Mouse (Mus musculus) kidney, adult 2 months (tissue): Measurements from ENCODE around the gene Papolb. TPM values are rescaled to one million over a fixed set of nuclear protein-coding genes. Genes with fewer than 3 reads are reported as not detected.

ENCODE experiments used
- DNase-seq: peaks from one replicate; pipeline ENCODE4 v3.0.0; 2021
- H3K27ac ChIP-seq: fragments of 200-500 bp; 2 replicates; pipeline ENCODE4 v1.5.1; 2012; ENCODE audit warnings: low read depth, low read length, control low read depth, inconsistent platforms; ENCODE audit not compliant: insufficient read depth
- H3K27me3 ChIP-seq: fragments of 200-500 bp; replicated peaks from 2 replicates; pipeline ENCODE4 v1.6.1; 2012; ENCODE audit warnings: mild to moderate bottlenecking, moderate library complexity, low read length, inconsistent platforms; ENCODE audit not compliant: control insufficient read depth, insufficient read depth
- H3K36me3 ChIP-seq: fragments of 200-500 bp; 2 replicates; pipeline ENCODE4 v1.6.1; 2012; ENCODE audit warnings: mild to moderate bottlenecking, moderate library complexity, low read length, inconsistent platforms; ENCODE audit not compliant: control insufficient read depth, insufficient read depth
- H3K4me1 ChIP-seq: fragments of 200-500 bp; 2 replicates; pipeline ENCODE4 v1.6.1; 2011; ENCODE audit warnings: low read length; ENCODE audit not compliant: control insufficient read depth, insufficient read depth
- H3K4me3 ChIP-seq: fragments of 200-500 bp; 2 replicates; pipeline ENCODE4 v1.5.1; 2011; ENCODE audit warnings: mild to moderate bottlenecking, low read depth, low read length, control low read depth; ENCODE audit not compliant: insufficient read depth
- CTCF ChIP-seq: fragments of 200-500 bp; conservative IDR thresholded peaks from 2 replicates; pipeline ENCODE4 v1.5.1; 2011; ENCODE audit warnings: low read depth, mild to moderate bottlenecking, control low read depth, low read length, moderate library complexity, mixed read lengths; ENCODE audit not compliant: insufficient read depth, insufficient read length
- POLR2A ChIP-seq: fragments of 200-500 bp; IDR thresholded peaks from one replicate; pipeline ENCODE4 v1.6.1; 2011; ENCODE audit warnings: low read depth, low read length, control low read depth
- WGBS: fragments of 180-500 bp; shearing (Covaris S2); methylation state at CpG from one replicate; pipeline ENCODE4 v1.1.7; 2018; 5-methylcytosine and 5-hydroxymethylcytosine counted together
- polyA plus RNA-seq: library from polyadenylated mRNA; depleted of rRNA; stranded (reverse); fragments of >200 nt; gene quantifications from 2 replicates; pipeline ENCODE4 v1.2.3, GENCODE M21; 2012

Gene Papolb
- polyA plus RNA-seq, 1 experiment = not detected

GRCm38 (mm10) chr5:142512112-142512511 is 17.8 kb downstream of the Papolb start:
- DNase-seq = no peak
- TF ChIP-seq CTCF (no peak), POLR2A (no peak)
- Histone ChIP-seq H3K27ac (no peak overlapping the region), H3K36me3 (no peaks in the 10 kb centered on the region), H3K4me1 (no peaks in the 10 kb centered on the region), H3K4me3 (no peak overlapping the region), H3K27me3 (no peaks in the 10 kb centered on the region)
- WGBS = 79% methylated on average over 4 of the region's 4 CpGs

- Histone ChIP-seq H3K27ac (no peak overlapping the region), H3K4me3 (no peak overlapping the region), H3K4me1 (no peaks in the 10 kb centered on the region), H3K27me3 (no peaks in the 10 kb centered on the region), H3K36me3 (no peaks in the 10 kb centered on the region)
- 83% methylated on average over 7 of the region's 7 CpGs for WGBS
- TF ChIP-seq POLR2A (no peak), CTCF (no peak)
- no peak for DNase-seq
These were observed 19.8 kb downstream of the Papolb start for GRCm38 (mm10) chr5:142510061-142510414.

GRCm38 (mm10) chr5:142509141-142510060 is 20.5 kb downstream of the Papolb start:
- H3K4me1 ChIP-seq = no peaks in the 10 kb centered on the region
- no peaks in the 10 kb centered on the region for H3K36me3 ChIP-seq
- DNase-seq = no peak
- TF ChIP-seq POLR2A (no peak), CTCF (no peak)
- H3K4me3 ChIP-seq = no peak overlapping the region
- no peak overlapping the region for H3K27ac ChIP-seq
- H3K27me3 ChIP-seq = no peaks in the 10 kb centered on the region
- 29% methylated on average over 15 of the region's 15 CpGs for WGBS

- DNase-seq = no peak
- no peak overlapping the region for H3K27ac ChIP-seq
- peak; percentile 46 for TF ChIP-seq CTCF
- no peak for TF ChIP-seq POLR2A
- H3K36me3 ChIP-seq = no peaks in the 10 kb centered on the region
- H3K4me1 ChIP-seq = no peaks in the 10 kb centered on the region
- no peaks in the 10 kb centered on the region for H3K27me3 ChIP-seq
- no peak overlapping the region for H3K4me3 ChIP-seq
- 76% methylated on average over 3 of the region's 3 CpGs for WGBS
These were observed 24.0 kb downstream of the Papolb start for GRCm38 (mm10) chr5:142505695-142506423.

DNA sequence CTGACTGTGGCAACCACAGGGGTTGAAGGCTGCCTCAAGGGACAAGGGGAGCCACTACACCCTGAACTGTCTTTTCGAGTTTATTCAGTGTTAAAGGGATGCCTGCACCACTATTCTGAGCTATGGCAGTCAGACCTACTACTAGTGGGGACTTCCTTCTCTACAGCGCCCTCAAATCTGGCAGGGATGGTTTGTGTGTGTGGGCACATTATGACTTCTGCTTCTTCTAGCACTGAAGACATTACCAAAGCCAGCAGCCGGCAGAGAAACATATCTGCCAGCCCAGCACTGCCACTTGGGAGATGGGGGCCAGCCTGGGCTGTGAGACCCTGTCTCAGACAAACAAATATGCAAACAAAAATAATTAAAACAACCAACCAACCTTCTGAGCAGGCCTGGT is 25.7 kb downstream of the Papolb start:
- DNase-seq = no peak
- no peak overlapping the region for H3K27ac ChIP-seq
- no peaks in the 10 kb centered on the region for H3K4me1 ChIP-seq
- 88% methylated on average over 3 of the region's 3 CpGs for WGBS
- TF ChIP-seq CTCF (no peak), POLR2A (no peak)
- H3K27me3 ChIP-seq = no peaks in the 10 kb centered on the region
- H3K4me3 ChIP-seq = no peak overlapping the region
- no peaks in the 10 kb centered on the region for H3K36me3 ChIP-seq

DNA sequence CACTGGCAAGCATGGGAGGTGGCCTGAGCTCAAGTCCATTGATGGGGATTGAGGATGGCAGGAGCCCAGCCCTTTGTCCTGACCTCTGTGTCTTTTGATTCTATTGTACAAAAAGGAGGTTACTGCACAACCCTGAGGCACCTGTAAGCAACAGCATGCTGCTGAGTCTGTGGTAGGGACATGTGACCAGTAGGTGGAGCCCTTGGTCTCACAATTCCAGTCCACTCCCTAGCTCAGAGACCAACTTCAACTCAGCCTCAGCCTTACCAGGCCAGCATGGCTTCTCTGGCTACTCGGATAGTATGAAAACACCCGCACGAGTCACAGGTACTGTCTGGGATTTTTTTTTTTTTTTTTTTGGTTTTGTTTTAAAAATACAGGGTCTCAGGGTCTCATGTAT is 27.5 kb downstream of the Papolb start:
- no peaks in the 10 kb centered on the region for H3K27me3 ChIP-seq
- TF ChIP-seq CTCF = peak; percentile 92
- TF ChIP-seq POLR2A = no peak
- H3K36me3 ChIP-seq = no peaks in the 10 kb centered on the region
- DNase-seq = peak; percentile 87
- H3K4me3 ChIP-seq = no peak overlapping the region
- no peaks in the 10 kb centered on the region for H3K4me1 ChIP-seq
- 6% methylated on average over 3 of the region's 3 CpGs for WGBS
- no peak overlapping the region for H3K27ac ChIP-seq

DNA sequence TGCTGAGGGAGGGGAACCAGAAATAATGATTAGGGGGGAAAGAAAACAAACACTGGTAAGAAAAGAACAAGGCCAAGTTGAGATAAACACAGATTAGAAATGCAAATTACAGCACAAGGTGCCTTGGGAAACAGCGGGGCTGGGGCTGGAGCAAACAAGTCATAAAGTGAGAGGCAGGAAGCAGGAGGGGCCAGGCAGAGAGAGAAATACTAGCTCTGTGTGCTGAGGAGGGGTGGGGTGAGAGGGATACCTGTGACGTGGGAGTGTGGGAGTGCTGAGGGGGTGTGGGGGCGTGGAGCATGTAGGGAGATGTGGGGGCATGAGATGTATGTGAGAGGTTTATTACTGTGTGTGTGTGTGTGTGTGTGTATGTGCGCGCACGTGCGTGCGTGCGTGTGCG is 29.0 kb downstream of the Papolb start:
- no peaks in the 10 kb centered on the region for H3K4me1 ChIP-seq
- TF ChIP-seq POLR2A = no peak
- no peak for TF ChIP-seq CTCF
- H3K4me3 ChIP-seq = no peak overlapping the region
- no peaks in the 10 kb centered on the region for H3K36me3 ChIP-seq
- no peaks in the 10 kb centered on the region for H3K27me3 ChIP-seq
- DNase-seq = no peak
- no peak overlapping the region for H3K27ac ChIP-seq
- 57% methylated on average over 10 of the region's 10 CpGs for WGBS
